Mouse (Mus musculus) C2C12 (cell line): ENCODE results near the gene Mcf2l. TPM values are rescaled to one million over a fixed set of nuclear protein-coding genes. Genes with fewer than 3 reads are reported as not detected.

Experiments used
- H3K27me3 ChIP-seq: one replicate; pipeline ENCODE4 v1.6.1; 2011; ENCODE audit not compliant: control insufficient read depth, insufficient read depth, insufficient read length
- H3K36me3 ChIP-seq: one replicate; pipeline ENCODE4 v1.6.1; 2011; ENCODE audit not compliant: control insufficient read depth, insufficient read depth
- H3K4me3 ChIP-seq: one replicate; pipeline ENCODE4 v1.5.1; 2011; ENCODE audit warnings: mild to moderate bottlenecking, control low read depth; ENCODE audit not compliant: poor library complexity, insufficient read depth, severe bottlenecking
- H3K79me2 ChIP-seq: one replicate; pipeline ENCODE4 v1.6.1; 2011; ENCODE audit not compliant: control insufficient read depth, insufficient read depth
- H3K79me3 ChIP-seq: one replicate; pipeline ENCODE4 v1.6.1; 2011; ENCODE audit warnings: low read depth, control low read depth
- H3ac ChIP-seq: one replicate; pipeline ENCODE3; 2011; ENCODE audit warnings: low read depth; ENCODE audit not compliant: control insufficient read depth, insufficient read length
- CEBPB ChIP-seq: IDR thresholded peaks from one replicate; pipeline ENCODE4 v1.6.1; 2011; ENCODE audit warnings: low read depth, mild to moderate bottlenecking, control low read depth, moderate library complexity
- CTCF ChIP-seq: IDR thresholded peaks from one replicate; pipeline ENCODE4 v1.5.1; 2011; ENCODE audit not compliant: control insufficient read depth, insufficient read depth, insufficient read length
- FOSL1 ChIP-seq: IDR thresholded peaks from one replicate; pipeline ENCODE4 v1.8.0; 2011; ENCODE audit warnings: mild to moderate bottlenecking, low read length; ENCODE audit not compliant: poor library complexity, insufficient read depth, severe bottlenecking
- MAX ChIP-seq: IDR thresholded peaks from one replicate; pipeline ENCODE4 v1.6.1; 2011; ENCODE audit warnings: mild to moderate bottlenecking, control low read depth
- MYOD1 ChIP-seq: IDR thresholded peaks from one replicate; pipeline ENCODE4 v1.6.1; 2011; ENCODE audit warnings: low read depth; ENCODE audit not compliant: control insufficient read depth, insufficient read length
- MYOG ChIP-seq: IDR thresholded peaks from one replicate; pipeline ENCODE4 v1.6.1; 2011; ENCODE audit not compliant: control insufficient read depth, insufficient read length; ENCODE audit errors: extremely low read depth
- USF1 ChIP-seq: IDR thresholded peaks from one replicate; pipeline ENCODE4 v1.6.1; 2011; ENCODE audit warnings: low read depth, mild to moderate bottlenecking, control low read depth, moderate library complexity
- polyA plus RNA-seq: library from polyadenylated mRNA; unstranded; fragments of >200 nt; fragmentation: generic; extraction: Trizol; gene quantifications from one replicate; pipeline ENCODE4 v1.2.1, GENCODE M21; 2012; ENCODE audit warnings: missing spikeins

Mcf2l gene
- polyA plus RNA-seq, 1 experiment: 1.5 TPM

- H3K79me3 ChIP-seq: no peaks in the 10 kb centered on the region
- no peak for TF ChIP-seq CTCF
- TF ChIP-seq USF1: no peak
- no peak for TF ChIP-seq CEBPB
- TF ChIP-seq FOSL1: no peak
- TF ChIP-seq MYOD1: no peak
- TF ChIP-seq MAX: no peak
- no peak for TF ChIP-seq MYOG
- H3K36me3 ChIP-seq: no peaks in the 10 kb centered on the region
- no peak overlapping the region for H3K4me3 ChIP-seq
- H3ac ChIP-seq: no peak overlapping the region
- no peaks in the 10 kb centered on the region for H3K79me2 ChIP-seq
- peaks cover 6% of the 10 kb centered on the region for H3K27me3 ChIP-seq
Measured at GRCm38 (mm10) chr8:12998331-12998730, 124.7 kb downstream of the Mcf2l start.

DNA sequence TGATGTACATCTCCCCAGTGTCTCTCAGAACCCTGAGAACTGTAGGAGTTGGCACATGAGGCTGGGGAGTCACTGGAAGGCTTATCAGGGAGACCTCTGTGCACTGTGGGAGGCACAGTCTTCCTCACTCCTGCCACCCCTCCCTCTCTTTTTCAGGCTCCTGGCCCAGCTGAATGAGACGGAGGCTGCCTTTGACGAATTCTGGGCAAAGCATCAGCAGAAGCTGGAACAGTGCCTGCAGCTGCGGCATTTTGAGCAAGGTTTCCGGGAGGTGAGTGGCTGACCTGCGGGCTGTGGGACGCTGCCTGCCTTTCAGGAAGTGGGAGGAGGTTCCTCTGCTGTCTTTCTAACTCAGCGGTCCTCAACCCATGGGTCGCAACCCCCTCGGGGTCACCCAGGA lies 126.2 kb downstream of the Mcf2l start:
- H3K27me3 ChIP-seq: peaks cover 7% of the 10 kb centered on the region
- no peaks in the 10 kb centered on the region for H3K79me2 ChIP-seq
- H3K79me3 ChIP-seq: no peaks in the 10 kb centered on the region
- H3ac ChIP-seq: no peak overlapping the region
- H3K4me3 ChIP-seq: no peak overlapping the region
- H3K36me3 ChIP-seq: no peaks in the 10 kb centered on the region
- no peak for TF ChIP-seq CTCF
- no peak for TF ChIP-seq MAX
- TF ChIP-seq MYOG: no peak
- no peak for TF ChIP-seq FOSL1
- TF ChIP-seq USF1: no peak
- TF ChIP-seq MYOD1: no peak
- no peak for TF ChIP-seq CEBPB

DNA sequence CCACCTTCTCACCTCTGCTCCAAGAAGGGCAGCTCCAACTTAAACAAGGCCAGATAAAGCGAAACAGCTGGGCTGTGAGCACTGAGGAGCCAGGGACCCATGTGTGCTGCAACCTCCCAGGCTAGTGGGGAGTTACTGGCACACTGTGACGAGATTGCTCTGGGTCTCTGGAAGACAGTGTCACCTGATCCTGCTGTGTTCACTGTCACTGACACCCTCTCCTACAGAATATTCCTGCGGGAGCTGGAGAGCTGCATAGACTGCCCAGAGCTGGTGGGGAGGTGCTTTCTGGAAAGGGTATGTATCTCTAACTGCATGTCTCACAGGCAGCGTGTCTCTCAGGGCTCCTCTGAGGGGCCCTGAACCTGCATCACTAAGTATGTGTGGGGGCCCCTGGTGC lies 133.9 kb downstream of the Mcf2l start:
- no peaks in the 10 kb centered on the region for H3K36me3 ChIP-seq
- no peaks in the 10 kb centered on the region for H3K79me3 ChIP-seq
- no peak for TF ChIP-seq MAX
- TF ChIP-seq FOSL1: no peak
- no peak for TF ChIP-seq CTCF
- TF ChIP-seq MYOD1: no peak
- H3K27me3 ChIP-seq: peaks cover 20% of the 10 kb centered on the region
- no peak overlapping the region for H3ac ChIP-seq
- no peaks in the 10 kb centered on the region for H3K79me2 ChIP-seq
- H3K4me3 ChIP-seq: no peak overlapping the region

- TF ChIP-seq CTCF (no peak), CEBPB (no peak), MYOD1 (no peak), FOSL1 (no peak), MAX (no peak), MYOG (no peak), USF1 (no peak)
- H3K36me3 ChIP-seq: no peaks in the 10 kb centered on the region
- H3K27me3 ChIP-seq: peaks cover 33% of the 10 kb centered on the region
- no peaks in the 10 kb centered on the region for H3K79me3 ChIP-seq
- no peak overlapping the region for H3K4me3 ChIP-seq
- no peak overlapping the region for H3ac ChIP-seq
- H3K79me2 ChIP-seq: no peaks in the 10 kb centered on the region
Measured at GRCm38 (mm10) chr8:13010313-13010712, 136.7 kb downstream of the Mcf2l start.

- TF ChIP-seq MYOG (no peak), CEBPB (no peak), FOSL1 (no peak), MAX (no peak), USF1 (no peak), CTCF (no peak), MYOD1 (no peak)
- no peaks in the 10 kb centered on the region for H3K36me3 ChIP-seq
- no peak overlapping the region for H3K4me3 ChIP-seq
- no peaks in the 10 kb centered on the region for H3K79me2 ChIP-seq
- H3K27me3 ChIP-seq: peaks cover 52% of the 10 kb centered on the region
- no peak overlapping the region for H3ac ChIP-seq
- no peaks in the 10 kb centered on the region for H3K79me3 ChIP-seq
Measured at GRCm38 (mm10) chr8:13019560-13019959, 146.0 kb downstream of the Mcf2l start.

GRCm38 (mm10) chr8:13021830-13022229 lies 148.2 kb downstream of the Mcf2l start:
- no peak overlapping the region for H3K4me3 ChIP-seq
- H3ac ChIP-seq: no peak overlapping the region
- H3K79me3 ChIP-seq: no peaks in the 10 kb centered on the region
- no peaks in the 10 kb centered on the region for H3K79me2 ChIP-seq
- peaks cover 43% of the 10 kb centered on the region for H3K27me3 ChIP-seq
- H3K36me3 ChIP-seq: no peaks in the 10 kb centered on the region
- TF ChIP-seq CTCF: no peak
- no peak for TF ChIP-seq MYOD1
- TF ChIP-seq CEBPB: no peak
- TF ChIP-seq FOSL1: no peak

DNA sequence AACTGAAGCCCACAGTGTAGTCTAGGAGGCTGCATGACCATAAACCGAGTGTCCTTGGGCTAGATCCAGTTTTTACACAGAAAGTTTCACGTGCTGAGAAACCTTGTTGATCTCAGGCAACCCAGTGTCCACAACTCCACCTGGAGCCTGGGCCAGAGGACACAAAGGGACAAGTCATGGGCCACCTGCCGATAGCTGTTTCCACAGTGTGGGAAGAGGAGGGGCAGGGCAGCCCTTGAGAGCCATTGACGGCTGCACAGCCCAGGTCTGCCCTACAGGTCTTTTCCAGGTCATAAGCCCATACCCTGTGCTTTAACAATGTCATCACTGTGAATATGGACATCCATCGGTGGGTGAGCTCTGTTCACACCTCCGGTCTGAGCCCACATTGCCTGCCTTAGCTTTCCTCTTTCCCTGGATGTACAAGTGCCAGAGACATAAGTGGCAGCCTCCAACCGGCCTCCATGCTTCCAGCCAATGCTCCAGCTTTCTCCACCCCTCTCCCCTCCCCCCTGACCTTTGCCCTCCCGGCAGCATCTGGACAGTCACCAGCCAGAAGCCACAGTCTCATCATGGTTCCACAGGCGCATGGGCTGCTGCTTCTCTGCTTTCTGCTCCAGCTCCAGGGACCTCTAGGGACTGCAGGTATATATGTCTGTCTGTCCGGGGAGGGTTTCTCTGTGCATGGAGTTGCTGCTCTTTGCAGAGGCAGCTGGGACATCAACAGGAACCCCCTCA lies 152.1 kb downstream of the Mcf2l start, which contains the start of gene F7:
TSS of gene F7 (plus strand) at position 548 of the 738 bp plus-strand sequence.
- H3K79me2 ChIP-seq: no peaks in the 10 kb centered on the region
- H3K4me3 ChIP-seq: no peak within 1 kb of the TSS
- no peak within 1 kb of the TSS for H3ac ChIP-seq
- H3K27me3 ChIP-seq: peaks cover 29% of the 10 kb centered on the region
- no peaks in the 10 kb centered on the region for H3K36me3 ChIP-seq
- H3K79me3 ChIP-seq: no peaks in the 10 kb centered on the region
- TF ChIP-seq MYOD1: no peak
- no peak for TF ChIP-seq CTCF
- no peak for TF ChIP-seq MYOG
- no peak for TF ChIP-seq FOSL1
- TF ChIP-seq MAX: no peak
- no peak for TF ChIP-seq CEBPB
- no peak for TF ChIP-seq USF1
